In genomic region chr19:39113644-39114043, GRCm38 (mm10) we compare ENCODE assay signal across 38 mouse cellular contexts. TPM values are rescaled to one million over a fixed set of nuclear protein-coding genes. Genes with fewer than 3 reads are reported as not detected.
"Had no signal": no experiment of that assay in that cellular context is flagged by ENCODE, and none has a peak within 500 bp of the region (broad histone marks: within the 10 kb centered on the region; RNA-seq: fewer than 3 reads in every experiment).

TSS of gene Cyp2c66 (plus strand) at chr19:39113898.

- H3K4me3 ChIP-seq: heart, adult 2 months; heart, embryonic 13.5 days; heart, embryonic 15.5 days; hindbrain, embryonic 13.5 days; hindbrain, embryonic 15.5 days; layer of hippocampus, adult 2 months; limb, embryonic 13.5 days; limb, embryonic 15.5 days; liver, embryonic 12.5 days had no signal

- H3K27me3 ChIP-seq: heart, embryonic 13.5 days; heart, embryonic 15.5 days; hindbrain, embryonic 13.5 days; hindbrain, embryonic 15.5 days; limb, embryonic 13.5 days; limb, embryonic 15.5 days; liver, embryonic 12.5 days had no signal

- H3K9me3 ChIP-seq: heart, embryonic 13.5 days; heart, embryonic 15.5 days; hindbrain, embryonic 13.5 days; hindbrain, embryonic 15.5 days; limb, embryonic 15.5 days; liver, embryonic 12.5 days had no signal

- H3K9ac ChIP-seq: heart, embryonic 13.5 days; heart, embryonic 15.5 days; hindbrain, embryonic 13.5 days; hindbrain, embryonic 15.5 days; limb, embryonic 13.5 days; limb, embryonic 15.5 days; liver, embryonic 12.5 days; liver, embryonic 14.5 days had no signal

- DNase-seq: gastrocnemius, postnatal 14 days; gastrocnemius, postnatal 36 days; heart, adult 11 months; heart, adult 2 months; heart, postnatal 14 days; heart, postnatal 36 days; kidney, adult 18-20 months; kidney, adult 8-10 months; kidney, postnatal 10 days; kidney, postnatal 25 days; kidney, postnatal 4 days; left cerebral cortex, postnatal 4 days had no signal

- H3K4me2 ChIP-seq: heart, embryonic 11.5 days; heart, embryonic 13.5 days; heart, embryonic 15.5 days; hindbrain, embryonic 13.5 days; hindbrain, embryonic 15.5 days; limb, embryonic 13.5 days; limb, embryonic 15.5 days; liver, embryonic 12.5 days had no signal

- H3K36me3 ChIP-seq: heart, embryonic 13.5 days; heart, embryonic 15.5 days; hindbrain, embryonic 13.5 days; hindbrain, embryonic 15.5 days; limb, embryonic 13.5 days; limb, embryonic 15.5 days; liver, embryonic 12.5 days had no signal

- H3K27ac ChIP-seq: heart, adult 2 months; heart, embryonic 13.5 days; heart, embryonic 15.5 days; hindbrain, embryonic 13.5 days; hindbrain, embryonic 15.5 days; hindbrain, postnatal 0 days; layer of hippocampus, adult 2 months; limb, embryonic 13.5 days; limb, embryonic 15.5 days; liver, embryonic 12.5 days; liver, embryonic 14.5 days had no signal

- H3K4me1 ChIP-seq: heart, embryonic 13.5 days; heart, embryonic 15.5 days; hindbrain, embryonic 13.5 days; hindbrain, embryonic 15.5 days; limb, embryonic 13.5 days; limb, embryonic 15.5 days; liver, embryonic 12.5 days had no signal

- ATAC-seq: hindbrain, postnatal 0 days; liver, embryonic 12.5 days had no signal

RNA-seq across cellular contexts. Expression of gene Cyp2c66, which starts in this region (rescaled TPM):
- total RNA-seq: gastrocnemius, adult 18-20 months; gastrocnemius, adult 8-10 months; gastrocnemius, postnatal 14 days; gastrocnemius, postnatal 36 days; heart, adult 2 months; heart, postnatal 14 days; heart, postnatal 36 days; hematopoietic stem cell, adult 5-6 weeks; hindbrain, postnatal 0 days; layer of hippocampus, adult 2 months; layer of hippocampus, postnatal 10 days; layer of hippocampus, postnatal 25 days; left cerebral cortex, adult 8-10 months; left cerebral cortex, postnatal 10 days; left cerebral cortex, postnatal 25 days; left cerebral cortex, postnatal 4 days; liver, adult 2 months had no signal
- polyA plus RNA-seq: gonadal fat pad, adult 2 months; heart, adult 2 months; heart, embryonic 11.5 days; heart, embryonic 13.5 days; heart, embryonic 15.5 days; heart, postnatal 0 days; hindbrain, embryonic 11.5 days; hindbrain, embryonic 13.5 days; hindbrain, embryonic 15.5 days; hindbrain, postnatal 0 days; kidney, embryonic 14.5 days; kidney, embryonic 16.5 days; limb, embryonic 11.5 days; limb, embryonic 13.5 days; limb, embryonic 15.5 days; liver, adult 2 months; liver, embryonic 12.5 days; liver, embryonic 14.5 days had no signal
